Mouse (Mus musculus) lung, postnatal 0 days (tissue): ENCODE measurements around the gene Cxcl10. TPM values are rescaled to one million over a fixed set of nuclear protein-coding genes. Genes with fewer than 3 reads are reported as not detected.

ENCODE experiments used
- ATAC-seq: fragments of 200-750 bp; cut with Nextera tagmentation; 2 replicates; pipeline ENCODE4 v1.8.0; 2017; ENCODE audit warnings: moderate library complexity
- DNase-seq: peaks from one replicate; pipeline ENCODE4 v3.0.0-alpha.2; 2016; ENCODE audit warnings: low spot score
- H3K27ac ChIP-seq: fragments of 300-500 bp; sonication (generic); 2 replicates; pipeline ENCODE4 v1.5.1; 2014; ENCODE audit warnings: antibody characterized with exemption, mild to moderate bottlenecking, low read length, mixed read lengths
- H3K27me3 ChIP-seq: fragments of 300-500 bp; sonication (generic); replicated peaks from 2 replicates; pipeline ENCODE4 v1.6.1; 2014; ENCODE audit warnings: low read length, mixed read lengths; ENCODE audit not compliant: insufficient read depth
- H3K36me3 ChIP-seq: fragments of 300-500 bp; sonication (generic); 2 replicates; pipeline ENCODE4 v1.6.1; 2014; ENCODE audit warnings: low read length, mixed read lengths; ENCODE audit not compliant: insufficient read depth
- H3K4me1 ChIP-seq: fragments of 300-500 bp; sonication (generic); 2 replicates; pipeline ENCODE4 v1.6.1; 2014; ENCODE audit warnings: antibody characterized with exemption, low read depth, low read length, mixed read lengths; ENCODE audit not compliant: insufficient read depth
- H3K4me2 ChIP-seq: fragments of 300-500 bp; sonication (generic); replicated peaks from 2 replicates; pipeline ENCODE4 v1.6.1; 2014; ENCODE audit warnings: low read depth, mild to moderate bottlenecking, low read length, moderate library complexity, mixed read lengths
- H3K4me3 ChIP-seq: fragments of 300-500 bp; sonication (generic); 2 replicates; pipeline ENCODE4 v1.5.1; 2014; ENCODE audit warnings: low read depth, low read length
- H3K9ac ChIP-seq: fragments of 300-500 bp; sonication (generic); replicated peaks from 2 replicates; pipeline ENCODE4 v1.6.1; 2014; ENCODE audit warnings: low read depth, mild to moderate bottlenecking
- H3K9me3 ChIP-seq: fragments of 300-500 bp; sonication (generic); 2 replicates; pipeline ENCODE4 v1.6.1; 2016; ENCODE audit warnings: low read length, mixed read lengths
- CTCF ChIP-seq: IDR thresholded peaks from 2 replicates; pipeline ENCODE4 v1.5.1; 2016; ENCODE audit warnings: antibody characterized with exemption, mild to moderate bottlenecking
- EP300 ChIP-seq: IDR thresholded peaks from 2 replicates; pipeline ENCODE4 v1.6.1; 2016; ENCODE audit warnings: antibody characterized with exemption, mild to moderate bottlenecking, control low read depth
- WGBS: fragments of 180-500 bp; shearing (Covaris S2); extraction: QIAGEN DNeasy Blood & Tissue Kit; methylation state at CpG from one replicate; pipeline ENCODE4 v1.1.7; 2014; 5-methylcytosine and 5-hydroxymethylcytosine counted together
- polyA plus RNA-seq: library from polyadenylated mRNA; unstranded; fragments of >200 nt; fragmentation: Nextera tagmentation; extraction: Ambion mirVana; gene quantifications from 2 replicates; pipeline ENCODE4 v1.2.1, GENCODE M21; 2015

Cxcl10 gene
- polyA plus RNA-seq, 1 experiment from 2014 or later: 0.49 TPM

DNA sequence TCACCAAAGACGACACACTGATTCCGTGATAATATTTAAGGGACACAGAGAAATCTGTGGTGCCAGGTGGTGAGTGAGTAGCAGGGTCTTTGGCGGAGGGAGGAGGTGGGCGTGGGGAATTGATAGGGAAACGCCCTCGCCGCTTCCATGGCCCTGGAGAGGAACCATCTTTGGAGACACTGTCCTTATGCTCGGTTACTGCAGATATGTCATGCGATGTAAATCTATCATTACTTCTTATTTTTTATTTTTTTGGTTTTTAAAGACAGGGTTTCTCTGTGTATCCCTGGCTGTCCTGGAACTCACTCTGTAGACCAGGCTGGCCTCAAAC lies 33.6 kb upstream of the Cxcl10 start:
- TF ChIP-seq EP300 (no peak), CTCF (no peak)
- DNase-seq (no peak), ATAC-seq (no peak)
- no peaks in the 10 kb centered on the region for H3K4me1 ChIP-seq
- no peak overlapping the region for H3K4me2 ChIP-seq
- no peak overlapping the region for H3K9ac ChIP-seq
- H3K27ac ChIP-seq: no peak overlapping the region
- H3K27me3 ChIP-seq: no peaks in the 10 kb centered on the region
- no peak overlapping the region for H3K4me3 ChIP-seq
- H3K9me3 ChIP-seq: no peaks in the 10 kb centered on the region
- WGBS: 61% methylated on average over 9 of the region's 9 CpGs
- no peaks in the 10 kb centered on the region for H3K36me3 ChIP-seq

DNA sequence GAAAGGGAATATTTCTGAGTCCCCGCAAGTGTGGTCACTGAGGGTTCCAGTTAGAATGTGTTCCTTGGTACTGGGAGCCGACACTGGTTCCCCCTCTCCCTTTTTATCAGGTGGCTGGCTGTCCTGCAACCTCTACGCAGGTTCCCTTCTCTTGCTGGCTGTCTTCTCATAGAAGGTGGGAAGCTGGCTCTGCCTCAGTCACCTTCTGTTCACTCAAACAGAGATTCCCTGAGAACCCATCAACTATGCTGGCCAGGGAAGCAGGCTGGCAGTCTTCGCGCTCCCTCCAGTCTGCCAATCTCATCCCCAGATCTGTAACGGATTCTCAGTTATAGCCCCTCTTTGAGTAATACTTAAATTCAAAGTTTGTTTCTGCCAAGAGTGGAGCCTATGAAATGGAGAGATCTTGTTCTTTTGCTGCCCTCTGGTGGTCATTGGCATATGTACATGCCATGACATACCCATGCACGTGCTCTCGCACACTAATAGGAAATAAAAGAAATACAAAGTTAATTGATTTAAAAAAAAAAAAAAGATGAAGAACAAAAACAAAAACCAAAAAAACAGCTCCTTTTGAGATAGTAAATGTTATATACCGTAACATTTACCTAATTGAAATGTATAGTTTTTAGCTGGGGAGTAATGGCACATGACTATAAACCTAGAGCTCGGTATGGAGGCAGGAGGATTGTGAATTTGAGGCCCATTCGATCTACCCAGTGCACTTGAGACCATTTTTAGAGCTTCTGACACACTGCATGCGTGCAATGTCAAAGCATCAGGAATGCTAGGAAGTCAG lies 33.1 kb upstream of the Cxcl10 start:
- ATAC-seq: peak; percentile 62
- Histone ChIP-seq H3K4me3 (no peak overlapping the region), H3K9me3 (no peaks in the 10 kb centered on the region), H3K9ac (no peak overlapping the region), H3K27me3 (no peaks in the 10 kb centered on the region), H3K27ac (no peak overlapping the region), H3K4me2 (no peak overlapping the region), H3K4me1 (peaks cover 4% of the 10 kb centered on the region; the same call in 1 of the 2 replicates), H3K36me3 (no peaks in the 10 kb centered on the region)
- TF ChIP-seq EP300: no peak
- peak; percentile 85 for TF ChIP-seq CTCF
- WGBS: 34% methylated on average over 12 of the region's 12 CpGs
- peak; percentile 86 for DNase-seq

DNA sequence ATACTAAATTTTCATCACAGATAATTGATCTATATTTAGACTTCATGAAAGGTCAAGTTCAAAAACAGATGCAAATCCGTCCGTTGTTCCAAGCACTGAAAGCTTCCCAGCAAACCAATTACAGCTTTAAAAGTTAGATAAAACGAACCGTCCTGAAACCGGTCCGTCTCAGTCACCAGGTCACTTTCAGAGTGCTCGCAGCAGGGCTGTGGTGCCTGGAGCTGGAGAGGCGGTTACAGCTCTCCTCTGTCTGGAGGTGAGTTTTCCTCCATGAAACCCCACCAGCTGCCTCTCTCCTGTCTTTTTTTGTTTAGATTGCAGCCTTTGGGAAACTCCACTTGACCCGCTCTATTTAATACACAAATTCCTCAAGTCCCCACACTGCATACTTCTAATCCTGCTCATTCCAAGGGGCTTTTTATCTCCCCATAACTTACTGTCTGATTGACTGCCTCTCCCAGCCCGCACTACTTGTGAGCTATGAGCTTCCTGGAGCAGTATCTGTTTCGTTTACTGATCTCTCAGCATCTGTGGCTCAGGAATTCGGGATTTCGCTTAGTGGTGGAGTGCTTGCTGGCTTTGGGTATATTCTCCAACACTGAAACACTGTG lies 28.2 kb upstream of the Cxcl10 start:
- peaks cover 4% of the 10 kb centered on the region; the same call in 1 of the 2 replicates for H3K4me1 ChIP-seq
- TF ChIP-seq CTCF (no peak), EP300 (no peak)
- H3K27ac ChIP-seq: no peak overlapping the region
- no peaks in the 10 kb centered on the region for H3K9me3 ChIP-seq
- 0 out of 2 replicates have a peak overlapping the region, but pooled peaks have one; percentile 3 for H3K4me2 ChIP-seq
- no peak overlapping the region for H3K9ac ChIP-seq
- no peak for ATAC-seq
- 18% methylated on average over 13 of the region's 13 CpGs for WGBS
- H3K27me3 ChIP-seq: no peaks in the 10 kb centered on the region
- DNase-seq: no peak
- H3K36me3 ChIP-seq: no peaks in the 10 kb centered on the region
- no peak overlapping the region for H3K4me3 ChIP-seq

GRCm38 (mm10) chr5:92375368-92375767 lies 26.7 kb upstream of the Cxcl10 start:
- no peak overlapping the region for H3K4me2 ChIP-seq
- no peak overlapping the region for H3K4me3 ChIP-seq
- ATAC-seq: 0 out of 2 replicates have a peak, but pooled peaks have one; percentile 21
- H3K9ac ChIP-seq: no peak overlapping the region
- no peaks in the 10 kb centered on the region for H3K36me3 ChIP-seq
- no peaks in the 10 kb centered on the region for H3K27me3 ChIP-seq
- TF ChIP-seq EP300 (no peak), CTCF (no peak)
- peaks cover 4% of the 10 kb centered on the region; the same call in 1 of the 2 replicates for H3K4me1 ChIP-seq
- no peak for DNase-seq
- no peaks in the 10 kb centered on the region for H3K9me3 ChIP-seq
- H3K27ac ChIP-seq: peak overlapping the region; percentile 10; the same call in 1 of the 2 replicates
- WGBS: 53% methylated on average over 17 of the region's 17 CpGs

- TF ChIP-seq CTCF (peak; percentile 51), EP300 (no peak)
- Histone ChIP-seq H3K27ac (peak overlapping the region; percentile 10; the same call in 1 of the 2 replicates), H3K9me3 (no peaks in the 10 kb centered on the region), H3K4me3 (no peak overlapping the region), H3K9ac (no peak overlapping the region), H3K4me2 (0 out of 2 replicates have a peak overlapping the region, but pooled peaks have one; percentile 3), H3K36me3 (no peaks in the 10 kb centered on the region), H3K27me3 (no peaks in the 10 kb centered on the region), H3K4me1 (peaks cover 4% of the 10 kb centered on the region; the same call in 1 of the 2 replicates)
- ATAC-seq: peak; percentile 52
- WGBS: 27% methylated on average over 6 of the region's 6 CpGs
- peak; percentile 38 for DNase-seq
These were observed 26.0 kb upstream of the Cxcl10 start for GRCm38 (mm10) chr5:92374721-92375142.

DNA sequence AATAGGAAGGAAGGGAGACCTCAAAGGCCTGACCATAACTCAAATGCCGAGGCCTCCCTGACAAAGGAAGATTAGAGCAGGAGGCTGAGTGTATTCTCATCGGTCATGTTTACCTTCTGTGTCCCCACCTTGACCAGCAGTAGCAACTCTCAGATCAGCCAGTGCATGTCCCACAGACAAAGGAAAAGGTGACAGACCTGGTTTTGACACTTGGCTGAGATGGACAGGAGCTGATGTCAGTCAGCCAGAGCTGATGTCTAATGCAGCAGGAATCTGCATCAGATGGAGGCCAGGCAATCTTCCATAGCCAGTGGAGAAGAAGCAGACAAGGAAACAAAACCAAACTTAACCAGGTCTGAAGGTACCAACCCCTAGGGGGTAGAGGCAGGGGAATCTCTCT lies 23.9 kb upstream of the Cxcl10 start:
- H3K36me3 ChIP-seq: no peaks in the 10 kb centered on the region
- 11% methylated on average over 2 of the region's 2 CpGs for WGBS
- TF ChIP-seq CTCF (no peak), EP300 (no peak)

More for the DNA sequence above, 23.9 kb upstream of the Cxcl10 start:
- H3K9ac ChIP-seq: no peak overlapping the region
- no peak overlapping the region for H3K4me3 ChIP-seq
- H3K4me2 ChIP-seq: no peak overlapping the region
- peaks cover 4% of the 10 kb centered on the region; the same call in 1 of the 2 replicates for H3K4me1 ChIP-seq
- no peaks in the 10 kb centered on the region for H3K9me3 ChIP-seq
- ATAC-seq (no peak), DNase-seq (no peak)
- no peaks in the 10 kb centered on the region for H3K27me3 ChIP-seq
- no peak overlapping the region for H3K27ac ChIP-seq
